Mouse (Mus musculus) midbrain, postnatal 0 days (tissue): ENCODE data around the gene Ubash3a. TPM values are rescaled to one million over a fixed set of nuclear protein-coding genes. Genes with fewer than 3 reads are reported as not detected.

Experiments used
- ATAC-seq: fragments of 200-750 bp; cut with Nextera tagmentation; 2 replicates; pipeline ENCODE4 v1.8.0; 2017; ENCODE audit warnings: moderate number of reproducible peaks, mild to moderate bottlenecking, moderate TSS enrichment, moderate library complexity; ENCODE audit not compliant: low FRiP score
- DNase-seq: peaks from one replicate; pipeline ENCODE4 v3.0.0-alpha.2; 2015; ENCODE audit warnings: low spot score
- H3K27ac ChIP-seq: fragments of 300-500 bp; sonication (generic); 2 replicates; pipeline ENCODE4 v1.5.1; 2014; ENCODE audit warnings: low read depth, mild to moderate bottlenecking, low read length, mixed read lengths
- H3K27me3 ChIP-seq: fragments of 300-500 bp; sonication (generic); 2 replicates; pipeline ENCODE4 v1.6.1; 2014; ENCODE audit warnings: low read length, control low read depth, mixed read lengths; ENCODE audit not compliant: insufficient read depth
- H3K36me3 ChIP-seq: fragments of 300-500 bp; sonication (generic); 2 replicates; pipeline ENCODE4 v1.6.1; 2014; ENCODE audit warnings: low read length, control low read depth, mixed read lengths; ENCODE audit not compliant: insufficient read depth
- H3K4me1 ChIP-seq: fragments of 300-500 bp; sonication (generic); 2 replicates; pipeline ENCODE4 v1.6.1; 2014; ENCODE audit warnings: mild to moderate bottlenecking, control low read depth, antibody characterized with exemption, low read length, mixed read lengths; ENCODE audit not compliant: insufficient read depth
- H3K4me2 ChIP-seq: fragments of 300-500 bp; sonication (generic); 2 replicates; pipeline ENCODE4 v1.6.1; 2014; ENCODE audit warnings: low read depth, mild to moderate bottlenecking, low read length, mixed read lengths; ENCODE audit not compliant: poor library complexity, severe bottlenecking
- H3K4me3 ChIP-seq: fragments of 300-500 bp; sonication (generic); 2 replicates; pipeline ENCODE4 v1.5.1; 2014; ENCODE audit warnings: low read depth, mild to moderate bottlenecking, low read length, moderate library complexity
- H3K9ac ChIP-seq: fragments of 300-500 bp; sonication (generic); replicated peaks from 2 replicates; pipeline ENCODE4 v1.6.1; 2014; ENCODE audit warnings: mild to moderate bottlenecking, low read length, moderate library complexity, mixed read lengths; ENCODE audit not compliant: poor library complexity, severe bottlenecking
- H3K9me3 ChIP-seq: fragments of 300-500 bp; sonication (generic); 2 replicates; pipeline ENCODE4 v1.6.1; 2016; ENCODE audit warnings: low read length, control low read depth
- CTCF ChIP-seq: IDR thresholded peaks from 2 replicates; pipeline ENCODE4 v1.5.1; 2016; ENCODE audit warnings: antibody characterized with exemption, mild to moderate bottlenecking
- WGBS: fragments of 180-500 bp; shearing (Covaris S2); extraction: QIAGEN DNeasy Blood & Tissue Kit; methylation state at CpG from one replicate; pipeline ENCODE4 v1.1.7; 2014; 5-methylcytosine and 5-hydroxymethylcytosine counted together
- polyA plus RNA-seq: library from polyadenylated mRNA; unstranded; fragments of >200 nt; fragmentation: Nextera tagmentation; extraction: Ambion mirVana; gene quantifications from 2 replicates; pipeline ENCODE4 v1.2.1, GENCODE M21; 2015
- total RNA-seq: library from RNA; depleted of rRNA; stranded (reverse); fragments of >200 nt; gene quantifications from 2 replicates; pipeline ENCODE4 v1.2.3, GENCODE M21; 2014

Gene Ubash3a
- total and polyA plus RNA-seq, 2 experiments from 2014 or later = not detected

- H3K9ac ChIP-seq = no peak overlapping the region
- H3K4me3 ChIP-seq = no peak overlapping the region
- TF ChIP-seq CTCF = no peak
- no peak overlapping the region for H3K27ac ChIP-seq
- H3K4me1 ChIP-seq = peaks cover 3% of the 10 kb centered on the region; the same call in 1 of the 2 replicates
- no peaks in the 10 kb centered on the region for H3K9me3 ChIP-seq
- no peak overlapping the region for H3K4me2 ChIP-seq
- no peaks in the 10 kb centered on the region for H3K27me3 ChIP-seq
- WGBS = 66% methylated on average over 5 of the region's 5 CpGs
- DNase-seq = no peak
- H3K36me3 ChIP-seq = no peaks in the 10 kb centered on the region
- no peak for ATAC-seq
These were observed 46.3 kb downstream of the Ubash3a start for GRCm38 (mm10) chr17:31253951-31254350.

GRCm38 (mm10) chr17:31254463-31254931 lies 46.8 kb downstream of the Ubash3a start:
- Histone ChIP-seq H3K4me2 (no peak overlapping the region), H3K4me3 (no peak overlapping the region), H3K4me1 (peaks cover 3% of the 10 kb centered on the region; the same call in 1 of the 2 replicates), H3K36me3 (no peaks in the 10 kb centered on the region), H3K27me3 (no peaks in the 10 kb centered on the region), H3K9ac (no peak overlapping the region), H3K9me3 (no peaks in the 10 kb centered on the region), H3K27ac (no peak overlapping the region)
- ATAC-seq (peak; percentile 69; the same call in 1 of the 2 replicates), DNase-seq (peak; percentile 87)
- WGBS = 5% methylated on average over 9 of the region's 9 CpGs
- peak; percentile 84 for TF ChIP-seq CTCF

- no peak for DNase-seq
- Histone ChIP-seq H3K27ac (no peak overlapping the region), H3K4me3 (no peak overlapping the region), H3K36me3 (no peaks in the 10 kb centered on the region), H3K4me1 (peaks cover 3% of the 10 kb centered on the region; the same call in 1 of the 2 replicates), H3K4me2 (no peak overlapping the region), H3K9ac (no peak overlapping the region), H3K9me3 (no peaks in the 10 kb centered on the region), H3K27me3 (no peaks in the 10 kb centered on the region)
- ATAC-seq = no peak
- TF ChIP-seq CTCF = peak; percentile 35
- WGBS = 85% methylated on average over 1 of the region's 1 CpGs
These were observed 49.5 kb downstream of the Ubash3a start for GRCm38 (mm10) chr17:31257149-31257548.

GRCm38 (mm10) chr17:31257898-31258297 lies 50.2 kb downstream of the Ubash3a start:
- H3K4me1 ChIP-seq = peaks cover 3% of the 10 kb centered on the region; the same call in 1 of the 2 replicates
- H3K9ac ChIP-seq = no peak overlapping the region
- no peaks in the 10 kb centered on the region for H3K9me3 ChIP-seq
- TF ChIP-seq CTCF = no peak
- H3K4me2 ChIP-seq = no peak overlapping the region
- no peaks in the 10 kb centered on the region for H3K36me3 ChIP-seq
- no peaks in the 10 kb centered on the region for H3K27me3 ChIP-seq
- 97% methylated on average over 12 of the region's 12 CpGs for WGBS
- DNase-seq (no peak), ATAC-seq (no peak)
- H3K27ac ChIP-seq = no peak overlapping the region
- no peak overlapping the region for H3K4me3 ChIP-seq

GRCm38 (mm10) chr17:31258310-31258865 lies 50.7 kb downstream of the Ubash3a start:
- no peak for TF ChIP-seq CTCF
- no peaks in the 10 kb centered on the region for H3K27me3 ChIP-seq
- DNase-seq = no peak
- no peak overlapping the region for H3K9ac ChIP-seq
- WGBS = 88% methylated on average over 9 of the region's 9 CpGs
- no peak overlapping the region for H3K4me2 ChIP-seq
- ATAC-seq = no peak
- no peaks in the 10 kb centered on the region for H3K36me3 ChIP-seq
- H3K9me3 ChIP-seq = no peaks in the 10 kb centered on the region
- H3K4me1 ChIP-seq = peaks cover 3% of the 10 kb centered on the region; the same call in 1 of the 2 replicates
- H3K27ac ChIP-seq = no peak overlapping the region
- no peak overlapping the region for H3K4me3 ChIP-seq

GRCm38 (mm10) chr17:31259145-31259544 lies 51.5 kb downstream of the Ubash3a start:
- no peak overlapping the region for H3K4me3 ChIP-seq
- WGBS = 70% methylated on average over 4 of the region's 4 CpGs
- ATAC-seq (no peak), DNase-seq (no peak)
- no peak overlapping the region for H3K9ac ChIP-seq
- H3K4me1 ChIP-seq = peaks cover 3% of the 10 kb centered on the region; the same call in 1 of the 2 replicates
- no peaks in the 10 kb centered on the region for H3K27me3 ChIP-seq
- H3K36me3 ChIP-seq = no peaks in the 10 kb centered on the region
- no peaks in the 10 kb centered on the region for H3K9me3 ChIP-seq
- no peak for TF ChIP-seq CTCF
- H3K4me2 ChIP-seq = no peak overlapping the region
- H3K27ac ChIP-seq = no peak overlapping the region
